Mouse (Mus musculus) Patski (cell line): ENCODE results near the gene Sectm1b. TPM values are rescaled to one million over a fixed set of nuclear protein-coding genes. Genes with fewer than 3 reads are reported as not detected.
A peak's percentile ranks its signal among the peaks of the same experiment; 100 is the strongest.

Source experiments
- ATAC-seq: fragments of 100-300 bp; one replicate; pipeline ENCODE4 v1.8.0; 2021
- CTCF ChIA-PET: fragments of 350-600 bp; sonication (Branson Sonifier 250); formaldehyde crosslinking; loops from one replicate; lab custom pipeline; 2022; ENCODE audit warnings: inconsistent platforms; lab: Charles Lee
- POLR2A ChIA-PET: fragments of 350-600 bp; sonication (Branson Sonifier 250); formaldehyde crosslinking; loops from one replicate; lab custom pipeline; 2022; ENCODE audit warnings: antibody characterized with exemption, inconsistent platforms; lab: Charles Lee
- DNase-seq: peaks from one replicate; pipeline ENCODE4 v3.0.0-alpha.2; 2011; ENCODE audit warnings: low read depth, low spot score
- H3K27me3 ChIP-seq: fragments of 371-371 bp; one replicate; pipeline ENCODE4 v1.5.1; 2021
- CTCF ChIP-seq: fragments of 100-300 bp; IDR thresholded peaks from one replicate; pipeline ENCODE4 v1.5.1; 2021
- in situ Hi-C: fragments of 300-500 bp; cut with MboI; formaldehyde crosslinking; loops from 3 replicates; pipeline ENCODE4 v1.11.1; 2018; ENCODE audit warnings: low pct_unique_long_range_greater_than_20kb, mixed read lengths
- polyA plus RNA-seq: library from polyadenylated mRNA; unstranded; gene quantifications from one replicate; pipeline ENCODE4 v1.2.3, GENCODE M21; 2021

Sectm1b gene
- polyA plus RNA-seq, 1 experiment from 2014 or later, result 1.9 TPM

DNA sequence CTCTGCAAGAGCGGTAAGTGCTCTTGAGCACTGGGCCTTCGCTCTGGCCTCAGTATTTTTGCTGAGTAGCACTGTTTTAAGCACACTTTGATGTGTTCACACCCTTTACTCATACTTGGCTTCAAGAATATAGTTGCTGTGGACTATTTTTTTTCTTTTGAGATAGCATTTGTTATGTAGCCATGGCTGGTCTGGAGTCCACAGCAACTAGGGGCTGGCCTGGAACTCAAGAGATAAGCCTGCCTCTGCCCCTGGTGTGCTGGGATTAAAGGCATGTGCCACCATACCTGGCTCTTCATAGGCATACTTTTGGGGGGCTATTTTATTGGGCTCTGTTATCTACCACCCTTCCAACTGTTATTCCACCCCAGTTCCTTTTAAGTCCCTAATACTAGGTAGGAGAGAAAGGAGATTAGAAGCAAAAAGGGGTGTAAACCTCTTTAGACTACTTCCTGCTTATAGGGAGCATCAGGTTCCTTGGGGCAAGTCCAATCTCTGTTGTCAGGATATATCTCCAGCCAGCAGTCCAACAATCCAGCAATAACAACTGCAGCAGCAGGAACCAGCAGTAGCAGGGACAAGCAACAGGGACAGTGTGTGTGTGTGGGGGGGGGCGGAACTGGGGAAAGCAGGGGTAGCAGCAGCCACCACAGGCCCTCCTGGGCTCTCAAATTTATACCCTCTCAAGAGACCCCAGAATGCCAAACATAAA lies 53.2 kb downstream of the Sectm1b start:
- ChIA-PET CTCF (no interaction called here), POLR2A (no interaction called here)
- no peak for TF ChIP-seq CTCF
- in situ Hi-C loops, result no loop called here
- no peak for DNase-seq
- H3K27me3 ChIP-seq, result peaks cover 4% of the 10 kb centered on the region
- ATAC-seq, result no peak

DNA sequence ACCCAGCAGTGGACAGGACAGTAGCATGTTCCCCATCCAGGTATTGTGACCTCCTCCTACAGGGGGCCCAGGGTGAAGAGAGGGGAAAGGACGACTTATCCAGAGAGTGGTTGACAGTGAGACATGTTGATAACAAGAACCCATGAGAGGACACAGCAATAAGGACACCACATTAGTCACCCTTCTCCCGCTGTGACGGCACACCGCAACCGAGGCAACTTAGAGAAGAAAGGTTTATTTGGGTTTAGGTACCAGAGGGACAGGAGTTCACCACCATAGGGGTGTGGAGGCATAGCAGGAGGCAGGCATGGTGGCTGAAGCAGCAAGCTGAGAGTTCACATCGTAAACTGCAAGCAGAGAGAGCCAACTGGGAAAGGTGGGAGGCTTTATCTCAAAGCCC lies 57.2 kb downstream of the Sectm1b start:
- ATAC-seq (no peak), DNase-seq (no peak)
- in situ Hi-C loops, result no loop called here
- POLR2A ChIA-PET, result interaction anchor here (0.7 kb wide), 1 partner anchor 225 kb away, joined by 3 read pairs; no protein-coding TSS in a partner anchor
- no peak for TF ChIP-seq CTCF
- CTCF ChIA-PET, result no interaction called here
- no peaks in the 10 kb centered on the region for H3K27me3 ChIP-seq

DNA sequence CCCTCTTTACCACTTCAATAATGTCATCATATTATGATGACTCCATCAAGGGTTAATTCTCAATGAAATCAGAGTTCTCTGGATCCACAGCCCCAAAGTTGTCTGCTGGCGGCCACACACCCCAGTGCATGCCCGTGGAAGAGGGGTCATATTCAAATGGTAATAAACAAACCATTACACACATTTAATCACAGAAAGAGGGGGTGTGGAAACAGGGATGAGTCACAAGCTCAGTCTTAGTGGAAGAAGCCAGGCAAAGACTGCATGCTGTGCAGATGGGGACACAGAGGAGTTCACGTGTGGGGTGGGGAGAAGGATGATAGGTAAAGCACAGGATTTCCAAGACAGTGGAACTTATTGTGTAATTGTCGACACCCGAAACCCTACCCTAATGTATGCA lies 59.1 kb downstream of the Sectm1b start:
- ChIA-PET CTCF (no interaction called here), POLR2A (no interaction called here)
- no peaks in the 10 kb centered on the region for H3K27me3 ChIP-seq
- ATAC-seq (peak; percentile 62), DNase-seq (no peak)
- in situ Hi-C loops, result no loop called here
- no peak for TF ChIP-seq CTCF

Other genes with a start within 250 kb of the Sectm1b start
- 139 TPM for gene Fasn, start 239.0 kb downstream of the Sectm1b start, polyA plus RNA-seq
- gene Ccdc57, start 130.7 kb downstream of the Sectm1b start, polyA plus RNA-seq, result 8.4 TPM
- 0.39 TPM for gene Slc16a3, start 115.1 kb downstream of the Sectm1b start, polyA plus RNA-seq
- gene Csnk1d, start 72.2 kb downstream of the Sectm1b start, polyA plus RNA-seq, result 144 TPM
- not detected for gene Cd7, start 24.2 kb downstream of the Sectm1b start, polyA plus RNA-seq
- 0.13 TPM for gene Sectm1a, start 17.7 kb upstream of the Sectm1b start, polyA plus RNA-seq
- not detected for gene Tex19.2, start 55.1 kb upstream of the Sectm1b start, polyA plus RNA-seq
- not detected for gene Tex19.1, start 82.6 kb upstream of the Sectm1b start, polyA plus RNA-seq
- not detected for gene Uts2r, start 96.7 kb upstream of the Sectm1b start, polyA plus RNA-seq
- 16.5 TPM for gene Hexdc, start 140.9 kb upstream of the Sectm1b start, polyA plus RNA-seq
- 15.2 TPM for gene Ogfod3, start 141.1 kb upstream of the Sectm1b start, polyA plus RNA-seq
- gene Cybc1, start 165.8 kb upstream of the Sectm1b start, polyA plus RNA-seq, result 33.3 TPM
- 26.3 TPM for gene Narf, start 173.7 kb upstream of the Sectm1b start, polyA plus RNA-seq
- gene Foxk2, start 196.4 kb upstream of the Sectm1b start, polyA plus RNA-seq, result 50.5 TPM